Mouse (Mus musculus) embryo, embryonic 9.5 days (tissue): Measurements from ENCODE around the gene 1810055G02Rik.

ENCODE experiments used
- DNase-seq: peaks from one replicate; pipeline ENCODE4 v3.0.0-alpha.2; 2017; ENCODE audit errors: extremely low spot score

1810055G02Rik gene

DNA sequence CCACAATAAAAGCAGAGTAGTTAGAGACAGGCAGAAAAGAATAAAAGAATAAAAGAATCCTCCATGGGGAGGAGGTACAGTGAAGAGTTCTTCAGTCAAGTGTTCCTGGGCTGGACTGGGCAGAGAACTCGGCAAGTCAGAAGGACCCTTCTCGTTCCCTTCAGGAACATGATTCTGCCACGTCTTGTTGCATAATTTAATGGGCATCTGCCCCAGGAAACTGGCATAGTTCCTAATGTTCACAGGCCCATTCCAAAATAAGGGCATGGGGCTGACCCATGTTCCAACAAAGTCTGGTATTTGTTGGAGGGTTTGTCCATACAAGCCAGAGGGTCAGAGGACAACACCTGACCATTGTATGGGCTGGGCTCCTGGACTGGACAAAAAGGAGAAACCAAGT lies 13.1 kb upstream of the 1810055G02Rik start:
- no peak for DNase-seq

GRCm38 (mm10) chr19:3695471-3695870 lies 12.6 kb upstream of the 1810055G02Rik start:
- no peak for DNase-seq

GRCm38 (mm10) chr19:3695976-3696375 lies 12.1 kb upstream of the 1810055G02Rik start:
- no peak for DNase-seq

GRCm38 (mm10) chr19:3698035-3698434 lies 10.1 kb upstream of the 1810055G02Rik start:
- DNase-seq = no peak

DNA sequence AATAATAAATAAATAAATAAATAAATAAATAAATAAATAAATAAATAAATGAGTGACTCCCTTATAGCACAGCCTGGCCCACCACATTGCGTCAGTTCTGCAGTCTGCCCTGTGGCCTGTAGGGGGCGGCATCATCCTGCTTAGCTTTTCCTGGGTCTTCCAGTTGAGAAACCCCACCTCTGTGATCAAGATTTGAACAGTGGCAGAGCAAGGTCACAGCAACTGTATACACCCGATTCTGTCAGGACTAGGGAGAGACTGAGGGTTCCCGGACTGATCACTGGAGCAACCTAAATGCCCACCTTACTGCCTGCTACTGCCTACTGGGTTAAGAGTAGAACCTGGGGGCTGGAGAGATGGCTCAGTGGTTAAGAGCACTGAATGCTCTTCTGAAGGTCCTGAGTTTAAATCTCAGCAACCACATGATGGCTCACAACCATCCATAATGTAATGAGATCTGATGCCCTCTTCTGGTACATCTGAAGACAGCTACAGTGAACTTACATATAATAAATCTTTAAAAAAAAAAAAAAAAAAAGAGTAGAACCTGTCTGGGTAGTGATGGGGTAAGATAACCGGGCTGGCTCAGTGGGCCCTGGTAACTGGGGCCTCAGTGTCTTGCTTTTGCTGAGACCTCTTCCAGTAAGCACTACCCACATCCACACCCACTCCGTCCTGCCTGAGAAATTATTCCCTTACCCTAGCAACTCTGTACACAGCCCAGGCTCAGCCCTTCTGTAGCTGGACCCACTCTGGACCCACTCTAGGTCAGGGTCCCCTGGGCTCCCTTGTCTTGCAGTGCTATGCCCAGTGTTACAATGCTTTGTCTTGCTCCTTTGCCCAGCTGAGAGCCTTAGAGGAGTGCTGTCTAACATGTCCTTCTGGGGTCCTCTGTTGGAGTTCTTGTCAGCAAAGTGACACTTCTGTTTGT lies 8.3 kb upstream of the 1810055G02Rik start:
- DNase-seq = peak; percentile 85

GRCm38 (mm10) chr19:3702460-3702859 lies 5.6 kb upstream of the 1810055G02Rik start:
- DNase-seq = no peak

DNA sequence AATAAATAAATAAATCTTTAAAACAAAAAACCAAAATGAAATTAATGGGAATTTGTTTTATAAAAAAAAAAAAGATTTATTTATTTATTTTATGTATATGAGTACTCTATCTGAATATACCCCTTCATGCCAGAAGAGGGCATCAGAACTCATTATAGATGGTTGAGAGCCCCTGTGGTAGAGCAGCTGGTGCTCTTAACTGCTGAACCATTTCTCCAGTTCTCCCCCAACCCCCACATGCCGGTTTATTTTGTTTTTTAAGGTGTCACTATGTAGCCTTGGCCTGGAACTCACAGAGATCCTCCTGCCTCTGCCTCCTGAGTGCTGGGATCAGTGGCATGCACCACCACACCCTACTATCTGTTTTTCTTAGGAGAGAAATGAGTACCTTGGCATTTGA lies 1.8 kb upstream of the 1810055G02Rik start:
- DNase-seq = no peak

GRCm38 (mm10) chr19:3707553-3707952 lies 540 bp upstream of the 1810055G02Rik start:
- DNase-seq = no peak

DNA sequence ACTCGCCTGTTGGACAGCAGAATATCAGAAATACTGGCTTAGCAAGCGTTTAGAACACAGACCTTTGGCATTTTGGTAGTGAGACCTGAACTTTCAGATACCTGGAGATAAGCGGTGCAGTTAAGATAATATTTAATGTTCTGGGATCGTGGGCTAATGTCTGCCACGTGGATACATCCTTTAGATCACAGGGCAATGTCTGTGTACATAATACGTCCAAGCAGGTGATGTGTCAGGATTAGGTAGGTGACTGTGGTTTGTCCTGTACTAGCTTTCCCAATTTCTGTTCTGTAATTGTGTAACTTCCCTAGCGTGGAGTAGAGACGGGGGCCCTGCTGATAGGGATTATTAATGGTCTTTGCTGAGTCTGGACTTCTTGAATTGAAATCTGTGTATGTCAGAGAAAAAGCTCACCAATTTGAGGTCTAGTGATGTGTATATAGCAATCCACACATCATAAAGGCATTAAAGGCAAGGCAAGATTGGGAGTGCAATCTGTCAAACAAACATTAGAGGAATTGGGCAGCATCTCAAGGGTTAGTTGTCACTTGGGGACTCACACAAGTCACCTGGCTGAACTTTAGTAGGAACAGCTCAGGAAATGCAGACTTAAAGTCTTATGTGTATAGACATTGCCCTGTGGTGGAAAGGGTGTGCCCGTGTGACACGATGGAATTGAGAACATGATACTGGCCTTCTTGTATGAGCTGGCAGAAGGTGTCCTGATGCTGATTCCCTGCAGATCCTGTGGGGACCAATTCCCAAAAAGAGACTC lies 1.1 kb downstream of the 1810055G02Rik start:
- DNase-seq = no peak

- no peak for DNase-seq
Measured at GRCm38 (mm10) chr19:3710436-3710835, 2.3 kb downstream of the 1810055G02Rik start.

DNA sequence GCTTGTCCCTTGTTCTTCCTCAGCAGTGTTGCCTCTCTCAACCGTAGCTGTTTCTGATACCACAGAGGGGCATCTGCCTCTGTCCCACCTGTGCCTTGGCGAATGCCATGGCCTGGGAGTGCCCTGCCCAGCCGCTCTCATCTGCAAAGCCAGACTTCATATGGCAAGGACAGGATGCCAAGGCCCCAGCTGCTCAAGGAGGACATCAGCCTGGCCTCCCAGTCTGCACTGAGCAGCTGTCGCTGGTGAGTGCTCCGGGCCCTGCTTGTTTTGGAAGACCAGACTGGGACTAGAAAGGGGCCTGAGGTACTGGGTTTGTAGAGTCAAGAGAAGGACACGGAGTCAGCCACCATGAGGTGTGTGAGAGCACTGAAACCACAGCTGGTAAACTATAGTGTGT lies 6.3 kb downstream of the 1810055G02Rik start:
- DNase-seq = no peak

DNA sequence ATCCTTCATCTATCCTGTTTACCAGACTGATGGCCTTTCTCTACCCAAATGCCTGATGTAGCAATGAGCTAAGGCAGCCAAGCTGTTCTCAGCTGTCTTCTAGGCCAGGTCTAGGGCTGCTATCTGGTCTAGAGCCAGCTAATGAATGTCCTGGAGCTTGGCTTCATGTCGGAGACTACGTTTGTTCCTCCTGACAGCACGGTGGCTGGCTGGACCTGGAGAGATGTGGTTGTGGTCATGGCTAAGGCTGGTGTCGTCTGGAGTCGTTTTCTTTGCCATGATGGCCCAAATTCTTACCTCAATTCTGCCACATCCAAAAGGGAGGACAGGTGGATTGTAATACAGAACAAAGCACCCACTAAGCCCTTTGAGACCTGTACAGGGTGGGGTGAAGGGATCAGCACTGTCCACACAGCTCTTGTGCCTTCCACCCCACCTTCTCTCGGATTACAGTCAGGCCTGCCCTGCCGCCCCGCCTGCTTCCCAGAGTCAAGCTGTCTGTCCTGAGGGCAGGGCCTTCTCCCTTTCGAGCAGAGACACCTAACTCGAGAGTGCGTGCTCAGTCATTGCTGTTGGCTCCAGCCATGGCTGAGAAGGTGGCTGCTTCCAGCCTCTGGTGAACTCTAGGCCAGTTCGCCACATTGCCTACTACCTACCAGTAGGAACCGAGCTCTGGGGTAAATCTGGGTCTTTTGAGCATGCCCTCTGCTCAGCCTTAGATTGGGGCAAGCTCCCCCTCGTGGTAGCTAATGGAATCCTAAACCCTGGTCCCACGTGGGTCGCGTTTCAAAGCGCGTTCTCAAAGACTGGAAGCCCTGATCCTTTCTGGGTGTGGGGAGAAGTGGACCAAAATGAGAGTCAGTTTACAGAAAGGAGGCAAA lies 10.6 kb downstream of the 1810055G02Rik start:
- DNase-seq = no peak

DNA sequence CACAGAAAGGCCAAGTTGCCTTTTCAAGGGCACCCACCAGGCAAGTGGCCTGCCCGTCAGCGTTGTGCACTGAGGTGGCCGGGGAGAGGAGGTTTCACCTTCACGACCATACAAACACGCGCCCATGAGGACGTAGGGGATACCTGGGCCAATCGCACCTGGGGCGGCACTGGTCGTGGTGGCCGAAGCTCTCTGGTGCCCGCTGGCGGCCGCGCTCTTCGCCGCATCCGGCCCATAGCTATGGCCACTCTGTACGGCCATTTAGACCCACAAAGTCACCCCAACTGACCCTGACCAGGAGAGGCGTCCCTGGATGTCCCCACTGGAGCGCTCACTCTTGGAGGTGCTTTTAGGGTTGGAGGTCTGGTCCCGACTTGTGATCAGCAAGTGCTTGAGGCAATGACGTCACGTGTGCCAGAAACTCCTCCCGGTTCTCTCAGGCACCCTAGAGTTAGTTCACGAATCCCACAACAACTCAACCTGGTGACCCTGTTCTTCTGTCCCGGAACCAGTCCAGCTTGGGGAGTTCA lies 11.3 kb downstream of the 1810055G02Rik start:
- DNase-seq = peak; percentile 74

DNA sequence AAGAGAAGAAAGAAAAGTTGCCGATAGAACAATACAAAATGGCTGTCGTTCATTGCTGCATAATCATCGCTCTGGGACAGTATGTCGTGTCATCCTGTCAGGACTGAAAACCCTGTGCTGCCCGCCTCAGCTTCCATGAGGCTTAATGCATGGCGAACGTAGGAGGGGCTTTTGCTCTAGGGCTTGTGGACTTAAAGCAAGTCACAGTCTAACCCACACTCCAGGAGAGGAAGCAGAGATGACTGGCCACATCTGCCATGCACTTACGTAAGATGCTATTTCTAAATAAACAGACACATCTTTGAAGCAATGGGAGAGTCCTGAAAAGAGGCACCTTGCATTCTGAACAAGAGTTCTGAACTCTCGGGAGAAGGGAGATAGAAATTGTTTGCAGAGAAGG lies 15.1 kb downstream of the 1810055G02Rik start:
- DNase-seq = no peak

GRCm38 (mm10) chr19:3723904-3724303 lies 15.8 kb downstream of the 1810055G02Rik start:
- no peak for DNase-seq

GRCm38 (mm10) chr19:3724779-3725178 lies 16.7 kb downstream of the 1810055G02Rik start:
- peak; percentile 61 for DNase-seq

- DNase-seq = no peak
Measured at GRCm38 (mm10) chr19:3728901-3729300, 20.8 kb downstream of the 1810055G02Rik start.

DNA sequence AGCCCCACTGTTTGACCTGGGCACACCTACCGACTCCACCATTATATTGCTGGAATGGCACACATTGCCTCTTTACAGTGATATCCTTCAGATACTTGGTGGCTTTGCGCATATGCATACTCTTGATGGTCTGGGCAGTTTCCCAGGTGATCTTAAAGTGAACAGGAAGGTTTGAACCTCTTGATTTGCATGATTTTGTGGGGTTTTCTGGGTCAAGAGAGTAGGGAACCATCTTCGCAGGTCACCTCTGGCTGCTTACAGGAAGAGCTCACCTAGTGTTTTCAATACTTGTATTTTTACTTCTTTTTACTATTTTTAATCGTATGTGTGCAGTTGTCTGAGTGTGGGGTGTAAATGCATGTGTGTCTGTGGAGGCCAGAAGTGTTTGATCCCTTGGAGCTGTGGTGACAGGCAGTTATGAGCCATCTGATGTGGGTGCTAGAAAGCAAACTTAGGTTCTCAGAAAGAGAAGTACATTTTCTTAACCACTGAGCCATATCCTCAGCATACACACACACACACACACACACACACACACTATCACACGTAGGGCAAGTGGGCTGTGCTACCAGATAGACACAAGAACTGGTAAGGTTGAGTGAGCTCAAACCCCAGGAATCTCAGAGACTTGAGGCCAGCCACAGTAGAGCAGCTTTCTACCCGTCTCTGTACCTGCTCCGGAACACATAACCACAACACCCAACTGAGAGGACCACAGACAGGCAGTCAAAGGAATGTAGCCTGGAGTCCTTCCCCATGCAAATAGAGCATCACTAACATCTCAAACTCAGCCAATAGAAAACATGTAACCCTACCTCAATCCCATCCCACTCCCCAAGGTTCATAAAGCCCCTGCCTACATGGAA lies 22.9 kb downstream of the 1810055G02Rik start:
- DNase-seq = no peak

DNA sequence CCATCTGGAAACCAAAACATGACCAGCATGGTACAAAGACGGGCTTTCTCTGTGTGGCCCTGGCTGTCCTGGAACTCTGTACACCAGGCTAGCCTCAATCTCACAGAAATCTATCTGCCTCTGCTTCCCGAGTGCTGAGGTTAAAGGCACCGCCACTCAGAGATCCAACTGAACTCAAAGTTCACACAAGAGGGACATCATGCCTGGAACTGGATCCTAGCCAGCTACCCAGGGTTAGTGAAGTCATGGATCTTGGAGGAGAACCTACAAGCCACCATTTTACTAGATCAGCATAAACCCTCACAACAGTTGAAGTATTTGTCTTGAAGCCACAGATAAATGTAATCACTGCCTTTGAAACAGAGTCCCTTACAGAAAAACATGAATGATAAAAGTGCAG lies 27.9 kb downstream of the 1810055G02Rik start:
- no peak for DNase-seq

- DNase-seq = no peak
Measured at GRCm38 (mm10) chr19:3739650-3740049, 31.6 kb downstream of the 1810055G02Rik start.

DNA sequence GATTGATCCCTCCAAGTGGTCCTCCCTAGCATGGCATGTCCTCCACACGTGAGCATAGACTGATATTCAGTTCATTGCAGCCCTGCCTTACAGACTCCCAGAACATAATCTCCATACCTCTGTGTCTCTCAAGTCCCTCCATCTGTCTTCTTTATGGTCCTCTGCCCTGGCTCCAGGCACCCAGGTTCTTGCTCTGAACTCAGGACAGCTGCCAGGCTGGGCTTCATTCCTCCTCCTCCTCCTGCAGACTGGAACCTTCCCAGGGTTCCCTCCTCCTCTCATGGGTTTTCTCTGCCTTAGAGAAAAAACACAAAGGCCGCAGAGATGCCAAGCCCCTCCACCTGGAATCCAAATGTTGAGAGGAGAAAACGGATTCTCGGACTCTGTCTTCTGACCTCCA lies 34.6 kb downstream of the 1810055G02Rik start:
- DNase-seq = no peak
